Mouse (Mus musculus): ENCODE measurements around the gene Tpm3-rs7.
"Not testable (repeated sequence)": the region's sequence is repeated elsewhere in the genome, so short reads cannot be mapped to it uniquely, and the experiment has no call there.

The Tpm3-rs7 gene

GRCm38 (mm10) chr14:113314499-113314898 lies at the start of gene Tpm3-rs7:
Gene Tpm3-rs7, plus strand, starts transcription at chr14:113314608.
- not testable (repeated sequence) for DNase-seq (ENCODE audit: low spot score)

DNA sequence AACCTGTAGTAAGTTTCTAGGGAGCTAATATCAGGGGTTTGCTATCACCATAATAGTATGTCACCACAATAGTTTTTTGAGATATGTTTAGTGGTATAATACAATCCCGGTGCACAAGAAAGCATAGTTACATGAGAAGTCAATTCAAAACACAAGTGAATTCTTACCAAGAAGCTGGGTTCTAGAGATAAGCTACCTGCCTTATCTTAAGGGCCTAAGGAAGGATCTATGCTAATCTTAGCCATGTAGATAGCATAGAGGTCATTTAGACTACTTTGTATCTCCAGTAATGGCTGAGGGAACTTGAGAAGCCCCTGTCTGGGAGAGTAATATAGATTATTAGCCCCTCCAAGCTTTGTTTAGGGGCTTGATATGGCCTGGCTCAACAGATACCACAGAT lies 2.6 kb downstream of the Tpm3-rs7 start:
- DNase-seq (ENCODE audit: low spot score) = no peak

DNA sequence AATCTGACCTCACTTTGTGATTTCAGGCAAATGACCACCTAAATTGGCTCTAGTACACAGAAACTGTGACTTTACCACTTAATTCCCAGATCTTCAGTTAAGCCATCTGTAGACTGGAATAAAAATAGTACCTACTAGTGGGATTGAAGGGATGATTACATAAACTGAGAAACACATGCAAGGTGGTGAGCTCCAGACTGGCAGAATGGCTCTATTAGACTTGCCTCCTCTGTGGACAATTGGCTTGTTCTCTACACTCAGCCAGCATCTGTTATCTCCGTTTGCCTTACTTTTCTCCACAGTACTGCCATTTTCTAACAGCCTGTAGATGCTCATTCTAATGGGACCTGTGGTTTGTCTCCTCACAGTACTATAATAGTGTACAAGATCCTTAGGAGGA lies 49.0 kb downstream of the Tpm3-rs7 start:
- no peak for DNase-seq (ENCODE audit: low spot score)

Data from retina, embryonic 14.5 days (tissue).